Mouse (Mus musculus) lung, postnatal 0 days (tissue): ENCODE measurements at regions not wholly inside any gene's neighbourhood (a gene's known extent, or its start where the extent isn't known, plus 50 kb on each side); places are given as distances from the start of the nearest gene placed in this dataset.

Experiments
- CTCF ChIP-seq: IDR thresholded peaks from 2 replicates; pipeline ENCODE4 v1.5.1; 2016; ENCODE audit warnings: antibody characterized with exemption, mild to moderate bottlenecking
- EP300 ChIP-seq: IDR thresholded peaks from 2 replicates; pipeline ENCODE4 v1.6.1; 2016; ENCODE audit warnings: antibody characterized with exemption, mild to moderate bottlenecking, control low read depth

- TF ChIP-seq CTCF (no peak), EP300 (no peak)
These were observed 92.4 kb upstream of the Sipa1l1 start for GRCm38 (mm10) chr12:82076766-82077165.
